Comparison of ENCODE assay signal across 26 mouse cellular contexts in the genomic region with DNA sequence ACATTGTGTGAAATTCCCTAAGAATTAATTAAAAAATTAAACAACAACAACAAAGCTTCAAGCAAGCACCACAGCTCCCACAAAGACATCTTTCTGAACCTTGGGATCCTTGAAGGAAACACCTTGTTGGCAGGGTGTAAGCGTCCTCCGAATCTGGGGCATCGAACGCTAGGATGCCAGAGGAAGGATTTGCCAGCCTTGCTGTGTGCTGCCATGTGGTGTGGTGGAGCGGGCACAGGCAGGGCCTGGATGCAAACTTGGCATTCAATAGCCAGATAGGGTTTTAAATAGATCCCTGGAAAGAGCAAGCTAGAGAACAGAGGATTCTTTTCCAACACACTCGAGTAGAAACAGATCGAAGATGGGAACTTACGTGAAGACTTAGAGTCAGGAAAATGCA.
DNase-seq lines count a peak whose midpoint lies in the region; ATAC-seq and TF ChIP-seq lines count a peak whose summit lies in the region.
"Had no signal": no experiment of that assay in that cellular context is flagged by ENCODE, and none has a peak within 500 bp of the region (broad histone marks: within the 10 kb centered on the region; RNA-seq: fewer than 3 reads in every experiment).

No protein-coding gene starts in this region.

- H3K9me3 ChIP-seq in forebrain, postnatal 0 days (ENCODE audit: low read length): no peaks in the 10 kb centered on the region
- H3K9me3 ChIP-seq in forebrain, embryonic 13.5 days (replicated peaks): no peaks in the 10 kb centered on the region
- H3K9me3 ChIP-seq in intestine, embryonic 16.5 days (ENCODE audit: control insufficient read depth, low read length): no peaks in the 10 kb centered on the region
- H3K9me3 ChIP-seq: embryonic facial prominence, embryonic 13.5 days; forebrain, embryonic 12.5 days; heart, embryonic 15.5 days; limb, embryonic 12.5 days; liver, embryonic 15.5 days; midbrain, embryonic 10.5 days had no signal

- H3K4me2 ChIP-seq in forebrain, postnatal 0 days (ENCODE audit: low read depth): no peak overlapping the region
- no peak overlapping the region for H3K4me2 ChIP-seq in forebrain, embryonic 13.5 days
- no peak overlapping the region for H3K4me2 ChIP-seq in intestine, embryonic 16.5 days (ENCODE audit: low read depth, low read length)
- H3K4me2 ChIP-seq: embryonic facial prominence, embryonic 13.5 days; forebrain, embryonic 12.5 days; heart, embryonic 15.5 days; limb, embryonic 12.5 days; liver, embryonic 15.5 days; lung, embryonic 14.5 days had no signal

- no peak for DNase-seq in forebrain, postnatal 0 days
- DNase-seq in cerebellum, adult 11-12 months: peak; percentile 71
- DNase-seq in cerebellum, adult 9-10 months: peak; percentile 65
- peak; percentile 74 to 75 for DNase-seq in cerebellum, postnatal 36 days
- no peak for DNase-seq in kidney, adult 9 months
- DNase-seq: adrenal gland, adult 2 months; gastrocnemius, postnatal 10 days; kidney, adult 2 months; kidney, postnatal 14 days; layer of hippocampus, adult 9-11 months; lung, embryonic 14.5 days; right cerebral cortex, postnatal 4 days; thymus, adult 18-20 months; thymus, postnatal 25 days had no signal

- H3K9ac ChIP-seq in forebrain, postnatal 0 days: no peak overlapping the region
- H3K9ac ChIP-seq in forebrain, embryonic 13.5 days: no peak overlapping the region
- H3K9ac ChIP-seq in intestine, embryonic 16.5 days (ENCODE audit: low read depth, low read length): no peak overlapping the region
- H3K9ac ChIP-seq: embryonic facial prominence, embryonic 13.5 days; forebrain, embryonic 12.5 days; heart, embryonic 15.5 days; limb, embryonic 12.5 days; liver, embryonic 15.5 days; lung, embryonic 14.5 days had no signal

- no peak overlapping the region for H3K4me3 ChIP-seq in forebrain, postnatal 0 days (ENCODE audit: low read depth, low read length)
- no peak overlapping the region for H3K4me3 ChIP-seq in forebrain, embryonic 13.5 days
- H3K4me3 ChIP-seq in intestine, embryonic 16.5 days (ENCODE audit: low read length): no peak overlapping the region
- H3K4me3 ChIP-seq: embryonic facial prominence, embryonic 13.5 days; forebrain, embryonic 12.5 days; heart, embryonic 15.5 days; limb, embryonic 12.5 days; liver, embryonic 15.5 days; midbrain, embryonic 10.5 days had no signal

- peak overlapping the region; percentile 21; the same call in 1 of the 2 replicates for H3K27ac ChIP-seq in forebrain, postnatal 0 days (ENCODE audit: low read depth, low read length)
- no peak overlapping the region for H3K27ac ChIP-seq in forebrain, embryonic 13.5 days
- H3K27ac ChIP-seq in intestine, embryonic 16.5 days (ENCODE audit: low read length): no peak overlapping the region
- H3K27ac ChIP-seq: embryonic facial prominence, embryonic 13.5 days; forebrain, embryonic 12.5 days; heart, embryonic 15.5 days; limb, embryonic 12.5 days; liver, embryonic 15.5 days; midbrain, embryonic 10.5 days; stomach, postnatal 0 days had no signal

- no peaks in the 10 kb centered on the region for H3K27me3 ChIP-seq in forebrain, postnatal 0 days (ENCODE audit: insufficient read depth, low read length)
- no peaks in the 10 kb centered on the region; the same call in none of the 2 replicates for H3K27me3 ChIP-seq in forebrain, embryonic 13.5 days
- no peaks in the 10 kb centered on the region for H3K27me3 ChIP-seq in intestine, embryonic 16.5 days (replicated peaks; ENCODE audit: control insufficient read depth, insufficient read depth, low read length)
- H3K27me3 ChIP-seq: embryonic facial prominence, embryonic 13.5 days; heart, embryonic 15.5 days; limb, embryonic 12.5 days; liver, embryonic 15.5 days had no signal

- no peaks in the 10 kb centered on the region for H3K4me1 ChIP-seq in forebrain, postnatal 0 days (ENCODE audit: insufficient read depth)
- peaks cover 5% of the 10 kb centered on the region for H3K4me1 ChIP-seq in forebrain, embryonic 13.5 days
- no peaks in the 10 kb centered on the region for H3K4me1 ChIP-seq in intestine, embryonic 16.5 days (ENCODE audit: control insufficient read depth, insufficient read depth, low read length)
- H3K4me1 ChIP-seq: heart, embryonic 15.5 days; liver, embryonic 15.5 days had no signal

- ATAC-seq in forebrain, postnatal 0 days: no peak
- no peak for ATAC-seq in forebrain, embryonic 13.5 days
- ATAC-seq in intestine, embryonic 16.5 days: no peak
- ATAC-seq: CD4-positive, CD25-positive, alpha-beta regulatory T cell, adult 4 months; hindbrain, embryonic 16.5 days; midbrain, embryonic 16.5 days had no signal

- WGBS in forebrain, postnatal 0 days: 66% methylated on average over 8 of the region's 8 CpGs
- WGBS in forebrain, embryonic 13.5 days: 93% methylated on average over 8 of the region's 8 CpGs
- WGBS in intestine, embryonic 16.5 days: 95% methylated on average over 8 of the region's 8 CpGs

- no peaks in the 10 kb centered on the region for H3K36me3 ChIP-seq in forebrain, postnatal 0 days (ENCODE audit: insufficient read depth)
- no peaks in the 10 kb centered on the region for H3K36me3 ChIP-seq in forebrain, embryonic 13.5 days (ENCODE audit: poor library complexity, severe bottlenecking)
- no peaks in the 10 kb centered on the region for H3K36me3 ChIP-seq in intestine, embryonic 16.5 days (ENCODE audit: control insufficient read depth, insufficient read depth, low read length)
- H3K36me3 ChIP-seq: embryonic facial prominence, embryonic 13.5 days; forebrain, embryonic 12.5 days; heart, embryonic 15.5 days; limb, embryonic 12.5 days; liver, embryonic 15.5 days; midbrain, embryonic 10.5 days had no signal

- TF ChIP-seq CTCF in forebrain, postnatal 0 days (IDR thresholded peaks at IDR 0.05; ENCODE audit: low read depth): no peak

Comparison
In these comparisons a context has a peak if more than half of its experiments do, and no peak if none do; other contexts are left out.
1. DNase-seq: peak in cerebellum, adult 11-12 months (single experiment), cerebellum, adult 9-10 months (single experiment) and cerebellum, postnatal 36 days (2 of 2); none in forebrain, postnatal 0 days (single experiment) and kidney, adult 9 months (single experiment).